Mouse (Mus musculus) C2C12 (cell line): ENCODE measurements around the gene Ifitm7. TPM values are rescaled to one million over a fixed set of nuclear protein-coding genes. Genes with fewer than 3 reads are reported as not detected.
A peak's percentile ranks its signal among the peaks of the same experiment; 100 is the strongest.

Experiments
- H3K27me3 ChIP-seq: one replicate; pipeline ENCODE4 v1.6.1; 2011; ENCODE audit not compliant: control insufficient read depth, insufficient read depth, insufficient read length
- H3K36me3 ChIP-seq: one replicate; pipeline ENCODE4 v1.6.1; 2011; ENCODE audit not compliant: control insufficient read depth, insufficient read depth
- H3K4me3 ChIP-seq: one replicate; pipeline ENCODE4 v1.5.1; 2011; ENCODE audit warnings: mild to moderate bottlenecking, control low read depth; ENCODE audit not compliant: poor library complexity, insufficient read depth, severe bottlenecking
- H3K79me2 ChIP-seq: one replicate; pipeline ENCODE4 v1.6.1; 2011; ENCODE audit not compliant: control insufficient read depth, insufficient read depth
- H3K79me3 ChIP-seq: one replicate; pipeline ENCODE4 v1.6.1; 2011; ENCODE audit warnings: low read depth, control low read depth
- H3ac ChIP-seq: one replicate; pipeline ENCODE3; 2011; ENCODE audit warnings: low read depth; ENCODE audit not compliant: control insufficient read depth, insufficient read length
- CEBPB ChIP-seq: IDR thresholded peaks from one replicate; pipeline ENCODE4 v1.6.1; 2011; ENCODE audit warnings: low read depth, mild to moderate bottlenecking, control low read depth, moderate library complexity
- CTCF ChIP-seq: IDR thresholded peaks from one replicate; pipeline ENCODE4 v1.5.1; 2011; ENCODE audit not compliant: control insufficient read depth, insufficient read depth, insufficient read length
- FOSL1 ChIP-seq: IDR thresholded peaks from one replicate; pipeline ENCODE4 v1.8.0; 2011; ENCODE audit warnings: mild to moderate bottlenecking, low read length; ENCODE audit not compliant: poor library complexity, insufficient read depth, severe bottlenecking
- MAX ChIP-seq: IDR thresholded peaks from one replicate; pipeline ENCODE4 v1.6.1; 2011; ENCODE audit warnings: mild to moderate bottlenecking, control low read depth
- MYOD1 ChIP-seq: IDR thresholded peaks from one replicate; pipeline ENCODE4 v1.6.1; 2011; ENCODE audit warnings: low read depth; ENCODE audit not compliant: control insufficient read depth, insufficient read length
- MYOG ChIP-seq: IDR thresholded peaks from one replicate; pipeline ENCODE4 v1.6.1; 2011; ENCODE audit not compliant: control insufficient read depth, insufficient read length; ENCODE audit errors: extremely low read depth
- USF1 ChIP-seq: IDR thresholded peaks from one replicate; pipeline ENCODE4 v1.6.1; 2011; ENCODE audit warnings: low read depth, mild to moderate bottlenecking, control low read depth, moderate library complexity
- polyA plus RNA-seq: library from polyadenylated mRNA; unstranded; fragments of >200 nt; fragmentation: generic; extraction: Trizol; gene quantifications from one replicate; pipeline ENCODE4 v1.2.1, GENCODE M21; 2012; ENCODE audit warnings: missing spikeins

The Ifitm7 gene
- polyA plus RNA-seq, 1 experiment: not detected

- Histone ChIP-seq H3K4me3 (no peak overlapping the region), H3K36me3 (no peaks in the 10 kb centered on the region), H3K79me3 (no peaks in the 10 kb centered on the region), H3K79me2 (no peaks in the 10 kb centered on the region), H3K27me3 (no peaks in the 10 kb centered on the region), H3ac (no peak overlapping the region)
- TF ChIP-seq USF1 (no peak), CEBPB (no peak), CTCF (no peak), MYOD1 (no peak), MAX (no peak), MYOG (no peak), FOSL1 (no peak)
Measured at GRCm38 (mm10) chr16:13972051-13972450, 14.6 kb downstream of the Ifitm7 start.

- no peak overlapping the region for H3ac ChIP-seq
- no peaks in the 10 kb centered on the region for H3K36me3 ChIP-seq
- H3K79me2 ChIP-seq: no peaks in the 10 kb centered on the region
- no peaks in the 10 kb centered on the region for H3K79me3 ChIP-seq
- TF ChIP-seq MYOD1 (no peak), MAX (no peak), CTCF (no peak), MYOG (no peak), USF1 (no peak), FOSL1 (no peak), CEBPB (peak; percentile 77)
- no peak overlapping the region for H3K4me3 ChIP-seq
- H3K27me3 ChIP-seq: no peaks in the 10 kb centered on the region
Measured at GRCm38 (mm10) chr16:13969096-13969495, 17.6 kb downstream of the Ifitm7 start.

GRCm38 (mm10) chr16:13962053-13962452 lies 24.6 kb downstream of the Ifitm7 start:
- Histone ChIP-seq H3K27me3 (no peaks in the 10 kb centered on the region), H3K4me3 (no peak overlapping the region), H3K79me3 (no peaks in the 10 kb centered on the region), H3K36me3 (no peaks in the 10 kb centered on the region), H3K79me2 (no peaks in the 10 kb centered on the region), H3ac (no peak overlapping the region)
- TF ChIP-seq MYOD1 (no peak), CTCF (no peak), MAX (no peak), USF1 (no peak), CEBPB (no peak), MYOG (no peak), FOSL1 (no peak)

GRCm38 (mm10) chr16:13951245-13951644 lies 35.4 kb downstream of the Ifitm7 start:
- Histone ChIP-seq H3ac (no peak overlapping the region), H3K36me3 (no peaks in the 10 kb centered on the region), H3K4me3 (no peak overlapping the region), H3K79me3 (no peaks in the 10 kb centered on the region), H3K79me2 (no peaks in the 10 kb centered on the region), H3K27me3 (no peaks in the 10 kb centered on the region)
- TF ChIP-seq MAX (no peak), MYOD1 (no peak), MYOG (no peak), FOSL1 (no peak), USF1 (no peak), CTCF (no peak), CEBPB (no peak)

- H3ac ChIP-seq: no peak overlapping the region
- no peaks in the 10 kb centered on the region for H3K79me2 ChIP-seq
- TF ChIP-seq USF1 (no peak), FOSL1 (no peak), CEBPB (no peak), CTCF (no peak), MAX (no peak), MYOD1 (no peak), MYOG (no peak)
- no peaks in the 10 kb centered on the region for H3K36me3 ChIP-seq
- H3K4me3 ChIP-seq: no peak overlapping the region
- H3K27me3 ChIP-seq: no peaks in the 10 kb centered on the region
- no peaks in the 10 kb centered on the region for H3K79me3 ChIP-seq
Measured at GRCm38 (mm10) chr16:13946306-13946705, 40.4 kb downstream of the Ifitm7 start.

GRCm38 (mm10) chr16:13945153-13945552 lies 41.5 kb downstream of the Ifitm7 start:
- no peaks in the 10 kb centered on the region for H3K36me3 ChIP-seq
- TF ChIP-seq FOSL1 (no peak), USF1 (no peak), MAX (no peak), MYOG (no peak), CTCF (no peak), CEBPB (no peak), MYOD1 (no peak)
- H3K27me3 ChIP-seq: no peaks in the 10 kb centered on the region
- H3K4me3 ChIP-seq: no peak overlapping the region
- no peaks in the 10 kb centered on the region for H3K79me2 ChIP-seq
- H3ac ChIP-seq: no peak overlapping the region
- no peaks in the 10 kb centered on the region for H3K79me3 ChIP-seq
